Mouse (Mus musculus) myocyte (in vitro differentiated cells): ENCODE results near the gene Amigo3. TPM values are rescaled to one million over a fixed set of nuclear protein-coding genes. Genes with fewer than 3 reads are reported as not detected.

ENCODE experiments used
- H3K27me3 ChIP-seq: one replicate; pipeline ENCODE4 v1.6.1; 2011; ENCODE audit not compliant: control insufficient read depth, insufficient read depth, insufficient read length
- H3K36me3 ChIP-seq: one replicate; pipeline ENCODE4 v1.6.1; 2011; ENCODE audit not compliant: control insufficient read depth, insufficient read depth
- H3K4me2 ChIP-seq: one replicate; pipeline ENCODE4 v1.6.1; 2011; ENCODE audit warnings: low read depth, control low read depth
- H3K4me3 ChIP-seq: one replicate; pipeline ENCODE4 v1.5.1; 2011; ENCODE audit warnings: mild to moderate bottlenecking, control low read depth, moderate library complexity
- H3K79me2 ChIP-seq: one replicate; pipeline ENCODE4 v1.6.1; 2011; ENCODE audit not compliant: control insufficient read depth, insufficient read depth
- H3ac ChIP-seq: one replicate; pipeline ENCODE4 v1.6.1; 2011; ENCODE audit not compliant: control insufficient read depth, insufficient read length
- CEBPB ChIP-seq: IDR thresholded peaks from 2 replicates; pipeline ENCODE4 v1.6.1; 2011; ENCODE audit warnings: mild to moderate bottlenecking, moderate library complexity; ENCODE audit not compliant: poor library complexity, insufficient read depth, severe bottlenecking
- E2F4 ChIP-seq: IDR thresholded peaks from one replicate; pipeline ENCODE4 v1.6.1; 2011; ENCODE audit warnings: mild to moderate bottlenecking, control low read depth, moderate library complexity; ENCODE audit not compliant: insufficient read depth
- MAX ChIP-seq: IDR thresholded peaks from one replicate; pipeline ENCODE4 v1.6.1; 2011; ENCODE audit warnings: low read depth, mild to moderate bottlenecking, control low read depth
- MYOD1 ChIP-seq, 3 experiments: IDR thresholded peaks; one replicate each; pipeline ENCODE4 v1.6.1; 2011; ENCODE audit warnings: control low read depth in 2 of 3, low read depth in 2 of 3, mild to moderate bottlenecking in 2 of 3, moderate library complexity in 1 of 3; ENCODE audit not compliant: insufficient read length in 2 of 3, control insufficient read depth in 1 of 3
- MYOG ChIP-seq, 3 experiments: IDR thresholded peaks; one replicate each; pipeline ENCODE4 v1.6.1; 2011; ENCODE audit warnings: control low read depth in 2 of 3, low read depth in 2 of 3, mild to moderate bottlenecking in 2 of 3; ENCODE audit not compliant: insufficient read length in 2 of 3, control insufficient read depth in 1 of 3, insufficient read depth in 1 of 3
- POLR2A ChIP-seq: IDR thresholded peaks from one replicate; pipeline ENCODE4 v1.6.1; 2011; ENCODE audit warnings: low read depth, mild to moderate bottlenecking, control low read depth, moderate library complexity; ENCODE audit not compliant: insufficient read length
- POLR2AphosphoS2 ChIP-seq: IDR thresholded peaks from one replicate; pipeline ENCODE4 v1.6.1; 2011; ENCODE audit warnings: low read depth, control low read depth; ENCODE audit not compliant: insufficient read length
- REST ChIP-seq: IDR thresholded peaks from one replicate; pipeline ENCODE4 v1.6.1; 2011; ENCODE audit warnings: mild to moderate bottlenecking, control low read depth, moderate library complexity; ENCODE audit not compliant: insufficient read depth, insufficient read length
- SRF ChIP-seq: IDR thresholded peaks from one replicate; pipeline ENCODE4 v1.6.1; 2011; ENCODE audit warnings: low read depth; ENCODE audit not compliant: control insufficient read depth, insufficient read length
- TCF12 ChIP-seq: IDR thresholded peaks from one replicate; pipeline ENCODE4 v1.6.1; 2011; ENCODE audit warnings: mild to moderate bottlenecking, control low read depth; ENCODE audit not compliant: poor library complexity, insufficient read depth, severe bottlenecking
- TCF3 ChIP-seq: IDR thresholded peaks from one replicate; pipeline ENCODE4 v1.6.1; 2011; ENCODE audit warnings: low read depth, control low read depth; ENCODE audit not compliant: insufficient read length
- USF1 ChIP-seq: IDR thresholded peaks from one replicate; pipeline ENCODE4 v1.6.1; 2011; ENCODE audit warnings: low read depth, mild to moderate bottlenecking, control low read depth, moderate library complexity
- polyA plus RNA-seq: library from polyadenylated mRNA; unstranded; fragments of >200 nt; fragmentation: generic; extraction: Trizol; gene quantifications from one replicate; pipeline ENCODE4 v1.2.1, GENCODE M21; 2012; ENCODE audit warnings: missing spikeins

The Amigo3 gene
- polyA plus RNA-seq, 1 experiment, result 1.8 TPM

GRCm38 (mm10) chr9:108065491-108066011 is 12.6 kb downstream of the Amigo3 start:
- Histone ChIP-seq H3K79me2 (no peaks in the 10 kb centered on the region), H3K27me3 (no peaks in the 10 kb centered on the region), H3K4me2 (no peak overlapping the region), H3K36me3 (no peaks in the 10 kb centered on the region), H3ac (no peak overlapping the region), H3K4me3 (no peak overlapping the region)
- TF ChIP-seq E2F4 (no peak), POLR2AphosphoS2 (no peak), TCF3 (no peak), TCF12 (no peak), CEBPB (no peak), MYOD1 (IDR thresholded peaks at IDR 0.05; ENCODE audit: control insufficient read depth in 1 of 3, insufficient read length in 2 of 3, low read depth in 2 of 3) (no peak), REST (no peak)

- Histone ChIP-seq H3K27me3 (no peaks in the 10 kb centered on the region), H3K4me3 (no peak overlapping the region), H3ac (no peak overlapping the region), H3K79me2 (no peaks in the 10 kb centered on the region), H3K36me3 (peaks cover 5% of the 10 kb centered on the region), H3K4me2 (no peak overlapping the region)
- TF ChIP-seq USF1, result no peak
- no peak for TF ChIP-seq TCF12
These were observed 14.2 kb downstream of the Amigo3 start for GRCm38 (mm10) chr9:108067199-108067598.

DNA sequence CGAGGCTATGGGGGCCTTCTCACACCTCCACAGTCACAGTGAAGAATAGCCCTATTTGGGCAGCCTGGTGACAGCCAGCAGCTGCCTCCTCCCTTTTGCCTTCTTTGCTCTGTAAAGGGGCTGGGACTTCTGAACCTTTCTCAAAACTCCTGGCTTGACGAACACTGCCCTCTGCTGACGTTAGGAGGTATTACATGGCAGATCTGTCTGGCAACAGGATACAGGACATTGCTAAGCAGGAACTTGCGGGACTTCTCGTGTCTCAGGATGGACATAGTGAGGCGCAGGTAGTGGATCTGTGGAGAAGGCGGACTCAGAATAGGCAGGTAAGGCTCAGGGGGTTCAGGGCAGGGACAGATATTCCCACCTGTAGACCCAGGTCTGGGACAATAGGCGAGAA is 14.9 kb downstream of the Amigo3 start:
- Histone ChIP-seq H3K36me3 (peaks cover 5% of the 10 kb centered on the region), H3K4me2 (no peak overlapping the region), H3K79me2 (no peaks in the 10 kb centered on the region), H3K4me3 (no peak overlapping the region), H3ac (no peak overlapping the region), H3K27me3 (no peaks in the 10 kb centered on the region)
- TF ChIP-seq MYOD1 (IDR thresholded peaks at IDR 0.05; ENCODE audit: control insufficient read depth in 1 of 3, insufficient read length in 2 of 3, low read depth in 2 of 3), result no peak
- no peak for TF ChIP-seq TCF3
- TF ChIP-seq SRF, result no peak
- no peak for TF ChIP-seq TCF12
- TF ChIP-seq MYOG (IDR thresholded peaks at IDR 0.05; ENCODE audit: control insufficient read depth in 1 of 3, insufficient read depth in 1 of 3, insufficient read length in 2 of 3, low read depth in 2 of 3), result no peak
- no peak for TF ChIP-seq POLR2AphosphoS2
- no peak for TF ChIP-seq USF1
- no peak for TF ChIP-seq REST

DNA sequence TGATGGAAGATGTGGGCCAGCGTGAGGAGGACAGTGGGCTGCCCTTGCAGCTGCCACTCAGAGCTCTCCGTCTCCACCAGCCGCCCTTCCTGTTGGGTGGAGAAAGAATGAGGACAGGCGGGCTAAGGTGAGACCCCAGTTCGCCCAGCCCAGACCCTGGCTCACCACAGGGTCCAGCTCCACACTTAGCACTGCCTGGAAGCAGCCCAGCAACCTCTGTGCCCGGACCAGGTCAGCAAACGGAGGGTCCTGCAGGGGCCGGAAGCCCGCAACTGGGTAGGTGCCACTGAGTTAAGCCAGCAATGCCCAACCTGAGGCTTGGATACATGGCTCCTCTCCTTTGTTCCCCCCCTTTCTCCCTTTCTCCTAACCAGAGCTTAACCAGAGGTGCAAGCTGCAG is 16.0 kb downstream of the Amigo3 start:
- Histone ChIP-seq H3K27me3 (no peaks in the 10 kb centered on the region), H3K36me3 (peaks cover 5% of the 10 kb centered on the region), H3K79me2 (no peaks in the 10 kb centered on the region), H3K4me3 (no peak overlapping the region), H3K4me2 (no peak overlapping the region), H3ac (no peak overlapping the region)
- TF ChIP-seq POLR2AphosphoS2, result no peak
- TF ChIP-seq MYOD1 (IDR thresholded peaks at IDR 0.05; ENCODE audit: control insufficient read depth in 1 of 3, insufficient read length in 2 of 3, low read depth in 2 of 3), result no peak
- TF ChIP-seq CEBPB, result no peak
- no peak for TF ChIP-seq POLR2A
- no peak for TF ChIP-seq SRF
- no peak for TF ChIP-seq E2F4
- no peak for TF ChIP-seq TCF12
- no peak for TF ChIP-seq REST
- no peak for TF ChIP-seq USF1

GRCm38 (mm10) chr9:108069529-108069928 is 16.6 kb downstream of the Amigo3 start:
- Histone ChIP-seq H3K79me2 (no peaks in the 10 kb centered on the region), H3K4me3 (no peak overlapping the region), H3K27me3 (no peaks in the 10 kb centered on the region), H3K36me3 (peaks cover 5% of the 10 kb centered on the region), H3ac (no peak overlapping the region), H3K4me2 (no peak overlapping the region)
- TF ChIP-seq POLR2A (no peak), MAX (no peak), POLR2AphosphoS2 (no peak), SRF (no peak), CEBPB (no peak), E2F4 (no peak), TCF3 (no peak), USF1 (no peak), TCF12 (no peak), MYOG (IDR thresholded peaks at IDR 0.05; ENCODE audit: control insufficient read depth in 1 of 3, insufficient read depth in 1 of 3, insufficient read length in 2 of 3, low read depth in 2 of 3) (no peak), REST (no peak), MYOD1 (IDR thresholded peaks at IDR 0.05; ENCODE audit: control insufficient read depth in 1 of 3, insufficient read length in 2 of 3, low read depth in 2 of 3) (no peak)
